Mouse (Mus musculus) WW6 (cell line): ENCODE measurements around the gene Trpm3.

Source experiments
- DNase-seq: peaks from one replicate; pipeline ENCODE4 v3.0.0-alpha.2; 2013; ENCODE audit warnings: low read depth, low spot score

Gene Trpm3

GRCm38 (mm10) chr19:22473030-22473712 is 334.3 kb downstream of the Trpm3 start:
- DNase-seq = no peak

GRCm38 (mm10) chr19:22478295-22478989 is 339.6 kb downstream of the Trpm3 start:
- no peak for DNase-seq

GRCm38 (mm10) chr19:22503469-22503868 is 364.6 kb downstream of the Trpm3 start:
- DNase-seq = no peak

GRCm38 (mm10) chr19:22518508-22518907 is 379.7 kb downstream of the Trpm3 start:
- DNase-seq = no peak

- DNase-seq = no peak
Measured at GRCm38 (mm10) chr19:22527944-22528343, 389.1 kb downstream of the Trpm3 start.

- no peak for DNase-seq
Measured at GRCm38 (mm10) chr19:22542990-22543709, 404.3 kb downstream of the Trpm3 start.

- peak; percentile 31 for DNase-seq
Measured at GRCm38 (mm10) chr19:22552179-22552578, 413.3 kb downstream of the Trpm3 start.

GRCm38 (mm10) chr19:22554421-22554941 is 415.6 kb downstream of the Trpm3 start:
- DNase-seq = no peak

GRCm38 (mm10) chr19:22572396-22572795 is 433.6 kb downstream of the Trpm3 start:
- no peak for DNase-seq

GRCm38 (mm10) chr19:22572849-22573248 is 434.0 kb downstream of the Trpm3 start:
- no peak for DNase-seq

- DNase-seq = no peak
Measured at GRCm38 (mm10) chr19:22582120-22582745, 443.4 kb downstream of the Trpm3 start.

- DNase-seq = no peak
Measured at GRCm38 (mm10) chr19:22594492-22594891, 455.6 kb downstream of the Trpm3 start.

- no peak for DNase-seq
Measured at GRCm38 (mm10) chr19:22595246-22595645, 456.4 kb downstream of the Trpm3 start.

GRCm38 (mm10) chr19:22596715-22597114 is 457.9 kb downstream of the Trpm3 start:
- DNase-seq = no peak

- DNase-seq = no peak
Measured at GRCm38 (mm10) chr19:22604322-22604721, 465.5 kb downstream of the Trpm3 start.

GRCm38 (mm10) chr19:22607985-22608684 is 469.3 kb downstream of the Trpm3 start:
- DNase-seq = no peak

GRCm38 (mm10) chr19:22611621-22612020 is 472.8 kb downstream of the Trpm3 start:
- DNase-seq = no peak

- no peak for DNase-seq
Measured at GRCm38 (mm10) chr19:22615367-22615766, 476.5 kb downstream of the Trpm3 start.

- no peak for DNase-seq
Measured at GRCm38 (mm10) chr19:22624801-22625513, 486.1 kb downstream of the Trpm3 start.

GRCm38 (mm10) chr19:22628878-22629277 is 490.0 kb downstream of the Trpm3 start:
- no peak for DNase-seq

- DNase-seq = no peak
Measured at GRCm38 (mm10) chr19:22631316-22631715, 492.5 kb downstream of the Trpm3 start.
